14 mouse cellular contexts compared by ENCODE assay signal in genomic region chr10:19584846-19585245, GRCm38 (mm10). TPM values are rescaled to one million over a fixed set of nuclear protein-coding genes. Genes with fewer than 3 reads are reported as not detected.
"Had no signal": no experiment of that assay in that cellular context is flagged by ENCODE, and none has a peak within 500 bp of the region (broad histone marks: within the 10 kb centered on the region; RNA-seq: fewer than 3 reads in every experiment).

No protein-coding gene starts in this region.

- H3K4me3 ChIP-seq: limb, embryonic 13.5 days; neural tube, embryonic 13.5 days had no signal

- H3K4me1 ChIP-seq: limb, embryonic 13.5 days; neural tube, embryonic 13.5 days had no signal

- ATAC-seq: midbrain, embryonic 16.5 days had no signal

- H3K27ac ChIP-seq: kidney, postnatal 0 days; limb, embryonic 13.5 days; neural tube, embryonic 13.5 days had no signal

- H3K9me3 ChIP-seq: limb, embryonic 13.5 days; neural tube, embryonic 13.5 days had no signal

- DNase-seq: kidney, adult 11 months; kidney, adult 9 months; left cerebral cortex, postnatal 4 days had no signal

- H3K9ac ChIP-seq: limb, embryonic 13.5 days; neural tube, embryonic 13.5 days had no signal

- H3K36me3 ChIP-seq: limb, embryonic 13.5 days; neural tube, embryonic 13.5 days had no signal

- H3K27me3 ChIP-seq: limb, embryonic 13.5 days had no signal

- H3K4me2 ChIP-seq: limb, embryonic 13.5 days; midbrain, embryonic 11.5 days; neural tube, embryonic 13.5 days had no signal

RNA-seq across cellular contexts. Expression of gene Il22ra2, which starts 37.0 kb away (rescaled TPM):
- total RNA-seq: layer of hippocampus, adult 18-20 months; layer of hippocampus, postnatal 14 days; left cerebral cortex, adult 18-20 months; left cerebral cortex, postnatal 10 days; left cerebral cortex, postnatal 4 days had no signal
- polyA plus RNA-seq: kidney, postnatal 0 days; limb, embryonic 13.5 days; lung, embryonic 16.5 days; midbrain, embryonic 11.5 days; midbrain, embryonic 16.5 days; neural tube, embryonic 13.5 days; stomach, embryonic 16.5 days had no signal
